Mouse (Mus musculus) testis, adult 2 months (tissue): ENCODE results near the gene Tldc2. TPM values are rescaled to one million over a fixed set of nuclear protein-coding genes. Genes with fewer than 3 reads are reported as not detected.

Experiments
- H3K27ac ChIP-seq: fragments of 200-500 bp; 2 replicates; pipeline ENCODE4 v1.5.1; 2012; ENCODE audit warnings: low read depth, low read length; ENCODE audit not compliant: control insufficient read depth, insufficient read depth
- H3K27me3 ChIP-seq: fragments of 200-500 bp; 2 replicates; pipeline ENCODE4 v1.6.1; 2012; ENCODE audit warnings: mild to moderate bottlenecking, low read length, moderate library complexity; ENCODE audit not compliant: control insufficient read depth, insufficient read depth
- H3K36me3 ChIP-seq: fragments of 200-500 bp; 2 replicates; pipeline ENCODE4 v1.6.1; 2012; ENCODE audit warnings: mild to moderate bottlenecking, low read length; ENCODE audit not compliant: control insufficient read depth, insufficient read depth
- H3K4me1 ChIP-seq: fragments of 200-500 bp; 2 replicates; pipeline ENCODE4 v1.6.1; 2012; ENCODE audit warnings: low read length; ENCODE audit not compliant: control insufficient read depth, insufficient read depth
- H3K4me3 ChIP-seq: fragments of 200-500 bp; 2 replicates; pipeline ENCODE4 v1.5.1; 2012; ENCODE audit warnings: low read depth, mild to moderate bottlenecking, low read length, moderate library complexity, mixed read lengths; ENCODE audit not compliant: control insufficient read depth
- CTCF ChIP-seq: fragments of 200-500 bp; IDR thresholded peaks from 2 replicates; pipeline ENCODE4 v1.5.1; 2012; ENCODE audit warnings: low read depth, mild to moderate bottlenecking, inconsistent platforms, low read length, moderate library complexity; ENCODE audit not compliant: control insufficient read depth, insufficient read depth, insufficient replicate concordance
- POLR2A ChIP-seq: fragments of 200-500 bp; IDR thresholded peaks from 2 replicates; pipeline ENCODE4 v1.6.1; 2012; ENCODE audit warnings: low read depth, mild to moderate bottlenecking, inconsistent platforms, low read length, moderate library complexity; ENCODE audit not compliant: control insufficient read depth
- polyA plus RNA-seq: library from polyadenylated mRNA; depleted of rRNA; stranded (reverse); fragments of >200 nt; gene quantifications from 2 replicates; pipeline ENCODE4 v1.2.3, GENCODE M21; 2012

Gene Tldc2
- polyA plus RNA-seq, 1 experiment = not detected

DNA sequence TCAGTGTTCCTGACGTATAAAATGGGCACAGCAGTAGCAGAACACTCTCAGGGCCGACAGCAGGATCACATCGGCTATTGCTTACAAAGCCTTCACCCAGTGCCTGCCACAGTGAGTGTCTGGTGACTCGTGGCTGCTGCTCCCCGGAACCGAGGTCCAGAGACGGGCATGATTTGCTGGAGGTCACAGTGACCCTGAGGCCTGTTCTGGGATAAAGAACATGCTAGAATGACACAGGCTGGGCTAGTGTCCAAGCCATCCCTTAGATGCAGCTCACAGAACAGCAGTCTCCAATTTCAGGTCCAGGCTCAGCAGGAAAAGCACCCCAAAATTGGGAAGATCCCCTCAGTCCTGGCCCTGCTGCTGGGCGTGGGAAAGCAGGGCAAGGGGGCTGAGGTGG is 32.6 kb upstream of the Tldc2 start:
- H3K4me3 ChIP-seq = no peak overlapping the region
- TF ChIP-seq CTCF = no peak
- no peak for TF ChIP-seq POLR2A
- H3K36me3 ChIP-seq = no peaks in the 10 kb centered on the region
- no peak overlapping the region; the same call in 1 of the 2 replicates for H3K27ac ChIP-seq
- peaks cover 13% of the 10 kb centered on the region for H3K4me1 ChIP-seq
- no peaks in the 10 kb centered on the region; the same call in 1 of the 2 replicates for H3K27me3 ChIP-seq

DNA sequence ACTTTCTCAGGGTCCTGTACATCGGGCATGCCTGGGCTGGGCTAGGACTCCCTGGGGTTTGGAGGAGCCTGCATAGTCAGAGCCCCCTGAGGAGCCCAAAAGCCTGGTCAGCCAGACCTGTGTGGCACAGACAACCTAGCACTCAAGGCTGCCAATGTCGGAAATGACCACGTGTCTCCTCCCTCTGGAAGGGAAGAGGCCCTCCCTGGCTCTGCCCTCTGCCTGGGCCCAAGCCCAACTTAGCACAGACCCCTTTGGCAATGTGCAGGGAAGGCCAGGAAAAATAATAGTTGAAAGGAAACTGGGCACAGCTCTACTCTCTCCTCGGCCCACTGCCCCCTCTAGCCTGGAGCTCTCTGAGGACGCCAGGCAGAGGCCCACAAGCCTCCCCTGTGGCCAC is 32.0 kb upstream of the Tldc2 start:
- Histone ChIP-seq H3K4me1 (peaks cover 9% of the 10 kb centered on the region), H3K27ac (no peak overlapping the region), H3K36me3 (no peaks in the 10 kb centered on the region), H3K27me3 (no peaks in the 10 kb centered on the region; the same call in 1 of the 2 replicates), H3K4me3 (no peak overlapping the region)
- no peak for TF ChIP-seq POLR2A
- no peak for TF ChIP-seq CTCF

GRCm38 (mm10) chr2:157055721-157056120 is 31.1 kb upstream of the Tldc2 start:
- H3K36me3 ChIP-seq = no peaks in the 10 kb centered on the region
- H3K27me3 ChIP-seq = no peaks in the 10 kb centered on the region; the same call in 1 of the 2 replicates
- H3K4me1 ChIP-seq = peaks cover 6% of the 10 kb centered on the region
- no peak overlapping the region for H3K4me3 ChIP-seq
- no peak for TF ChIP-seq CTCF
- TF ChIP-seq POLR2A = no peak
- H3K27ac ChIP-seq = no peak overlapping the region

- H3K4me1 ChIP-seq = peaks cover 6% of the 10 kb centered on the region
- no peaks in the 10 kb centered on the region for H3K36me3 ChIP-seq
- TF ChIP-seq POLR2A (no peak), CTCF (no peak)
- H3K27ac ChIP-seq = no peak overlapping the region
- no peaks in the 10 kb centered on the region; the same call in 1 of the 2 replicates for H3K27me3 ChIP-seq
- H3K4me3 ChIP-seq = no peak overlapping the region
These were observed 29.7 kb upstream of the Tldc2 start for GRCm38 (mm10) chr2:157057186-157057585.

GRCm38 (mm10) chr2:157057758-157058157 is 29.1 kb upstream of the Tldc2 start:
- Histone ChIP-seq H3K27ac (no peak overlapping the region), H3K4me1 (peaks cover 6% of the 10 kb centered on the region), H3K27me3 (no peaks in the 10 kb centered on the region; the same call in 1 of the 2 replicates), H3K36me3 (no peaks in the 10 kb centered on the region), H3K4me3 (no peak overlapping the region)
- TF ChIP-seq POLR2A (no peak), CTCF (no peak)

DNA sequence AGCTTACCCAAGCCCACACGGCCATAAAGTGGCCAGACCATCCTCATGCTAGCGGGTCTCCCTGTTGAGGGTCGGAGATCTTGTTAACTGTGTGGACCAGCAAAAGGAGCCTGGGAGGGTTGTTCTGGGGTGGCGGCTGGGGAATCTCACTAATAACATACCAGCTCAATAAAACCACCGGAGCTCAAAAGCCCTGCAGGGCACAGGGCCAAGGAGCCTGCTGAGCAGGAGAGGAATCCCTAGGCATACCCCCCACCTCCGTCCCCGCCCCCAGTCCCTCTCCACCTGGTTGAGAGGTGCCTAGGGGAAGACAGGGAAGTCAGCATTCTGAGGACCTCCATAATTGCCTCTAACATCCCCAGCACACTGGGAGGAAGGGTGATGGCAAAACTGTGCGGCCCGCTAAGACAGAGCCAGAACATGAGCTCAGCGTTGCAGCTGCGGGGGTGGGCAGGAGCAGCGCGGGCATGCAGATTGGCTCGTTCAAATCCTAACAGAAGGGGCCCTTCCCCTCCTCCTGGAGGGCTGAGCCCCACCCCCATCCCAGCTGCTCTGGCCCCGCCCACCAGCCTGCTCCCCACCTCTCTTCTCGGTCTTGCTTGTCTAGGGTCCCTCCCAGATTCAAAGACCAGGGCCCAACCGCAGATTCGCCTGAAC is 28.4 kb upstream of the Tldc2 start:
- H3K36me3 ChIP-seq = no peaks in the 10 kb centered on the region
- TF ChIP-seq CTCF (no peak), POLR2A (no peak)
- H3K4me1 ChIP-seq = peaks cover 6% of the 10 kb centered on the region

DNA sequence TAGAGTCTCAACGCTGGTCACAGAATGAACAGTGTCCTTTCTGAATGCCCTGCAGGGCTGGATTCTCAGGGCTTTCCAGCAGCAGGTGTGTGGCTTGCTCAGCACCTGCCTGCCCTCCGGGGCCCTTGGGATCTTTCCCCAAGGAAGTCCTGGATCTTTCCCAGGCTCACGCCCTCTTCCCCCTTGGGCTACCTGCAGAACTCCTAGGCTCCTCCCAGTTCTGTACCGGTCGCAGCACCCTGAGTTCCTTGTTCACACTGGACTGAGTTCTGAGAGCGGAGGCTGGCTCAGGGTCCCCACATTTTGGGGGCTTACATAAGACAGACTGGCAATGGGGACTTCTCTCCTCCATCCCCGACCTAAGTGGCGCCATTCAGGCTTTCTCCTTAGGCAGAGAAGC is 27.7 kb upstream of the Tldc2 start:
- Histone ChIP-seq H3K4me1 (peaks cover 7% of the 10 kb centered on the region), H3K4me3 (no peak overlapping the region), H3K36me3 (no peaks in the 10 kb centered on the region), H3K27ac (no peak overlapping the region), H3K27me3 (no peaks in the 10 kb centered on the region; the same call in 1 of the 2 replicates)
- TF ChIP-seq CTCF (no peak), POLR2A (no peak)

More for the DNA sequence above, 28.4 kb upstream of the Tldc2 start:
- no peak overlapping the region for H3K4me3 ChIP-seq
- H3K27me3 ChIP-seq = no peaks in the 10 kb centered on the region; the same call in 1 of the 2 replicates
- no peak overlapping the region for H3K27ac ChIP-seq
